Mouse (Mus musculus): ENCODE data around the gene Sebox. TPM values are rescaled to one million over a fixed set of nuclear protein-coding genes. Genes with fewer than 3 reads are reported as not detected.

Gene Sebox
- polyA plus RNA-seq, 1 experiment from 2014 or later: 0.12 TPM

DNA sequence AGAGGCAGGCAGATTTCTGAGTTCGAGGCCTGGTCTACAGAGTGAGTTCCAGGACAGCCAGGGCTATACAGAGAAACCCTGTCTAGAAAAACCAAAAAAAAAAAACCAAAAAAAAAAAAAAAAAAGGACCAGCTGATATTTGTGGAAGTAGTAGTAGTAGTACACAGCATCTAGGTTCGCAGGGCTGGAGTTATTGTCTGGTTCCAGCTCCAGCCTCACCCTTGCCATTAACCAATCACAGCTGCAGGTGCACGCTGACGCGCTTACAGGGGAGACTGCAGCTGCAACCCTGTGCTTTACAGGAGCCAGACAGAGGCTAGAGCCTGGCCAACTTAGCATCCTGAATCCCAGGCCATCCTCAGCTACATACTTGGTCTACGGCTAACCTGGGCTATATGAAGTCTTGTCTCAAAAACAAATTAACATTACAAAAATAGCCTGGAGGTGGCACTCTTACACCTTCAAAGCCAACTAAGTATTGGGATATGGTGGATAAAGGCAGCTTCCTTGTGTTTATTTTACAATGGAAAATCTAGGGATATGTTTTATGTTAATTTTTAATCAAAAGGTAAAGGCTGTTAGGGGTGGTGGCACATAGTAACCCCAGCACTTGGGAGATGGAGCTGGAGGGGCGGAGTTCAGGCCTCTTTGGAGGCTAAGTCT lies 41.3 kb downstream of the Sebox start:
- Histone ChIP-seq H3K27me3 (replicated peaks) (no peaks in the 10 kb centered on the region), H3K27ac (no peak overlapping the region), H3K9ac (no peak overlapping the region), H3K4me3 (no peak overlapping the region), H3K9me3 (replicated peaks) (no peaks in the 10 kb centered on the region), H3K36me3 (peaks cover 69% of the 10 kb centered on the region), H3K4me1 (peaks cover 42% of the 10 kb centered on the region), H3K4me2 (no peak overlapping the region)
- ATAC-seq: no peak
- WGBS (ENCODE audit: insufficient replicate concordance): 83% methylated on average over 7 of the region's 7 CpGs

GRCm38 (mm10) chr11:78545181-78545580 lies 41.9 kb downstream of the Sebox start:
- 39% methylated on average over 8 of the region's 8 CpGs for WGBS (ENCODE audit: insufficient replicate concordance)
- peaks cover 48% of the 10 kb centered on the region for H3K4me1 ChIP-seq
- H3K9ac ChIP-seq: no peak overlapping the region
- no peak for ATAC-seq
- no peaks in the 10 kb centered on the region for H3K27me3 ChIP-seq (replicated peaks)
- H3K4me2 ChIP-seq: no peak overlapping the region
- H3K36me3 ChIP-seq: peaks cover 63% of the 10 kb centered on the region
- H3K4me3 ChIP-seq: no peak overlapping the region
- no peaks in the 10 kb centered on the region for H3K9me3 ChIP-seq (replicated peaks)
- H3K27ac ChIP-seq: no peak overlapping the region

DNA sequence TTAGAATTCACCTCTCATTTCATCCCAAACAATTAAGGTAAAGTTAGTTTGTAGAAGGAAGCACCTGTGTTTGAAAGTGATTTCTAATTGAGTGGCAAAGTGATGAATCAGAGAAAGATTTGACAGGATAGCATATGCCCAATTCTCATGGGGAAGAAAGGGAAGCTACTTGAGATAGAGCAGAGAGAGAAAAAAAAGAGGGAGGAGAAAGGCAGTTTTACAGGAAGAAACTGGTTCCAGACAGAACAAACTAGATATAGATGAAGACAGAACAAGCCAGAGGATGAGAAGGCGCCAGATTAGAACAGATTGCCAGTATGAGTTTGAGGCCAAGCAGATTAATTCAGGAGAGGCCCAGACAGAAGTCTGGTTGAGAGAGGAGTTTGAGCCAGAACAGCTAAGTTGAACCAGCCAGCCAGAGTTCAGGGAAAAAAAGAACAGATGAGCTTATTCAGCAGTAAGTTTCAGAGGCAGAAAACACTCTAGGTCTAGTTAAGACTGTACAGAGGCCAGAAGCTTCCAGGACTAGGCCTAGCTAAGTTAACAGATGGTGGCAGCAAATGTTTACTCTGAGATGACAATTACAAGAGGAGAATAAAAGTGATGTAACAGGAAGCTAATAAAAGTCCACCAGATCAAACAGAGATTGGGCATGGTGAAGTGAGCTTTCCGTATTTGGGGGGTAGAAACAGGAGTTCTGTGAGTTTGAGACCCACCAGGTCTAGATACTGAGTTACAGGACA lies 44.6 kb downstream of the Sebox start:
- Histone ChIP-seq H3K36me3 (peaks cover 38% of the 10 kb centered on the region), H3K9me3 (replicated peaks) (no peaks in the 10 kb centered on the region), H3K27me3 (replicated peaks) (no peaks in the 10 kb centered on the region), H3K4me2 (peak overlapping the region; percentile 91), H3K27ac (peak overlapping the region; percentile 32; the same call in 1 of the 2 replicates), H3K4me1 (peaks cover 56% of the 10 kb centered on the region), H3K4me3 (no peak overlapping the region), H3K9ac (no peak overlapping the region)
- ATAC-seq: no peak
- 64% methylated on average over 2 of the region's 2 CpGs for WGBS (ENCODE audit: insufficient replicate concordance)

GRCm38 (mm10) chr11:78549491-78549987 lies 46.3 kb downstream of the Sebox start:
- no peak for ATAC-seq
- H3K9me3 ChIP-seq (replicated peaks): 0 out of 2 replicates have a peak, but pooled peaks cover 4% of the 10 kb centered on the region
- H3K9ac ChIP-seq: peak overlapping the region; percentile 84
- H3K27me3 ChIP-seq (replicated peaks): no peaks in the 10 kb centered on the region
- peak overlapping the region; percentile 83 for H3K4me3 ChIP-seq
- WGBS (ENCODE audit: insufficient replicate concordance): 3% methylated on average over 5 of the region's 5 CpGs
- H3K4me2 ChIP-seq: peak overlapping the region; percentile 91
- H3K4me1 ChIP-seq: peaks cover 56% of the 10 kb centered on the region
- peak overlapping the region; percentile 84 for H3K27ac ChIP-seq
- peaks cover 23% of the 10 kb centered on the region for H3K36me3 ChIP-seq

DNA sequence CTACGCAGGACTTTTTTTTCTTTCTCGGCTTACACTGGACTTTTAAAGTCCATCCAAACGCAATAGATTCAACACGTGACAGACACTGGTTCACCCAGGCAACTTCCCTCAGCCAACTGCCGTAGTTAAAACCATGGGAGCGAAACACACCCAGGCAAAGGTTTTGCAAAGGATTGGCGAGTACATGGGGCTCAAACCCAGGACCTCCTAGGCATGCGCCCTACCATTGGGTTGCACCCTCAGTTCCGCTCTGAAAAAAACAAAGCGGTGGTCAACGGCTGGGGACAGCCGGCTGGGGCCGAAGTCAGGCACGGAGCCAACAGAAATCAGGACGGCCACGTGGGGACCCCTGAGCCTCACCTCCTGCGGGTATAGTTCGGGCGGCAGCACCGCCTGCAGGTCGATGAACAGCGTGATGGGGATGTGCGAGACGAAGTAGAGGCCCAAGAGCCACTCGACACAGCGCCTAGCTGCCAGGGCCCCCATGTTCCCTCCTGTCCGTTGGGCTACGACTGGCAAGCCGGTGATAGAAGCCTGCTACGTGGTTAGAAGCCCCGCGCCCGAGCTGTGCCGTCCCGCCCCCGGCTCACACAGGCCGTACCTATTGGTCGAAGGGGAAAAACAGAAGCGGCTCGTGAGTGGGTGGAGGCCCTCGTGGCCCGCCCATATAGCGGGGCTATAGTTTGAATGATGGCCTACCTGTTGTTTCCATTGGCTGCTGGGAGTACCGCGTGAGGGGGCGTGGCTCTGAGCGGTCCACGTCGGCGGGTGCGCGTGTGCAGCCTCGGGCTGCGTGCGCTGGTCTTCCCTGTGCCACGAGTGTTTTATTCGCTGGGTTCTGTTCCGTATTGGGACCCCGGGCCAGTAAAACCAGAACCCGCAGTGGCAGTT lies 47.2 kb downstream of the Sebox start, which contains the start of gene Tmem97:
TSS of gene Tmem97 (minus strand) at position 610 of the 891 bp plus-strand sequence.
- peak within 1 kb of the TSS; percentile 84 for H3K9ac ChIP-seq
- peak within 1 kb of the TSS; percentile 83 for H3K4me3 ChIP-seq
- H3K4me2 ChIP-seq: peak within 1 kb of the TSS; percentile 91
- H3K4me1 ChIP-seq: peaks cover 53% of the 10 kb centered on the region
- peak within 1 kb of the TSS; percentile 84 for H3K27ac ChIP-seq
- H3K9me3 ChIP-seq (replicated peaks): 0 out of 2 replicates have a peak, but pooled peaks cover 4% of the 10 kb centered on the region
- ATAC-seq: peak; percentile 100
- H3K36me3 ChIP-seq: peaks cover 14% of the 10 kb centered on the region
- under 1% methylated on average over 60 of the region's 60 CpGs for WGBS (ENCODE audit: insufficient replicate concordance)
- H3K27me3 ChIP-seq (replicated peaks): no peaks in the 10 kb centered on the region

DNA sequence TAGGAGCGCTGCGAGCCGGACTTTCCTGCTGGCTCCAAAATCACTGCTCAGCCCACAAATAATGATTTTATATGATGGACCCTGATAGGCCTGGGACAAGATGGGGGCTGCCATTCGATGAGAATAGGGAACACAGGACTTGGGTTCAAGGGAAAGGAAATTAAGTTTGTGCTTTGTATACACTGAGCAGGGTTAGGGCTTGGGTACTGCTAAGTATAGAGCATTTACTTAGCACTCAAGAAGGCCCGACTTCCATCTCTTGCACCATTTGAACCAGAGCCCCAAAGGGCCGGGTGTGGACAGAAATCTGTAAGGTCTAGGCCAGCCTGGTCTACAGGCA lies 47.8 kb downstream of the Sebox start:
- peaks cover 8% of the 10 kb centered on the region; the same call in 1 of the 2 replicates for H3K36me3 ChIP-seq
- H3K4me3 ChIP-seq: peak overlapping the region; percentile 83
- H3K9me3 ChIP-seq (replicated peaks): 0 out of 2 replicates have a peak, but pooled peaks cover 4% of the 10 kb centered on the region
- peak overlapping the region; percentile 65 for H3K9ac ChIP-seq
- peak; percentile 7; the same call in 1 of the 2 replicates for ATAC-seq
- H3K27ac ChIP-seq: peak overlapping the region; percentile 67
- peaks cover 53% of the 10 kb centered on the region for H3K4me1 ChIP-seq
- WGBS (ENCODE audit: insufficient replicate concordance): 25% methylated on average over 6 of the region's 6 CpGs
- peak overlapping the region; percentile 91 for H3K4me2 ChIP-seq
- no peaks in the 10 kb centered on the region for H3K27me3 ChIP-seq (replicated peaks)

Other genes with a start within 250 kb of the Sebox start
- gene 2610507B11Rik, start 241.7 kb upstream of the Sebox start, polyA plus RNA-seq (2016; fragmentation: Nextera tagmentation; extraction: Ambion mirVana): 52.1 and 53.8 TPM in 2 replicates
- 0.22 and 0.23 TPM in 2 replicates for gene BC030499, start 212.6 kb upstream of the Sebox start, polyA plus RNA-seq (2016; fragmentation: Nextera tagmentation; extraction: Ambion mirVana)
- gene Spag5, start 201.9 kb upstream of the Sebox start, polyA plus RNA-seq (2016; fragmentation: Nextera tagmentation; extraction: Ambion mirVana): 38.6 and 40.0 TPM in 2 replicates
- 4.7 and 5.1 TPM in 2 replicates for gene Aldoc, start 180.5 kb upstream of the Sebox start, polyA plus RNA-seq (2016; fragmentation: Nextera tagmentation; extraction: Ambion mirVana)
- 40.8 and 42.6 TPM in 2 replicates for gene Pigs, start 175.0 kb upstream of the Sebox start, polyA plus RNA-seq (2016; fragmentation: Nextera tagmentation; extraction: Ambion mirVana)
- 46.5 and 50.4 TPM in 2 replicates for gene Unc119, start 160.0 kb upstream of the Sebox start, polyA plus RNA-seq (2016; fragmentation: Nextera tagmentation; extraction: Ambion mirVana)
- gene Foxn1, start 116.9 kb upstream of the Sebox start, polyA plus RNA-seq (2016; fragmentation: Nextera tagmentation; extraction: Ambion mirVana): not detected in 2 replicates
- 0.05 TPM in 1 of 2 replicates, not detected in the other for gene Slc13a2, start 81.2 kb upstream of the Sebox start, polyA plus RNA-seq (2016; fragmentation: Nextera tagmentation; extraction: Ambion mirVana)
- 5.7 and 6.3 TPM in 2 replicates for gene Slc46a1, start 37.8 kb upstream of the Sebox start, polyA plus RNA-seq (2016; fragmentation: Nextera tagmentation; extraction: Ambion mirVana)
- 0.25 and 0.38 TPM in 2 replicates for gene Sarm1, start 5.7 kb upstream of the Sebox start, polyA plus RNA-seq (2016; fragmentation: Nextera tagmentation; extraction: Ambion mirVana)
- gene Vtn, start 4.4 kb upstream of the Sebox start, polyA plus RNA-seq (2016; fragmentation: Nextera tagmentation; extraction: Ambion mirVana): 206 and 223 TPM in 2 replicates
- 40.6 and 41.7 TPM in 2 replicates for gene Tmem199, start 8.7 kb downstream of the Sebox start, polyA plus RNA-seq (2016; fragmentation: Nextera tagmentation; extraction: Ambion mirVana)
- 96.0 and 96.7 TPM in 2 replicates for gene Poldip2, start 8.7 kb downstream of the Sebox start, polyA plus RNA-seq (2016; fragmentation: Nextera tagmentation; extraction: Ambion mirVana)
- 22.3 and 22.6 TPM in 2 replicates for gene Tnfaip1, start 32.9 kb downstream of the Sebox start, polyA plus RNA-seq (2016; fragmentation: Nextera tagmentation; extraction: Ambion mirVana)
- gene Ift20, start 32.9 kb downstream of the Sebox start, polyA plus RNA-seq (2016; fragmentation: Nextera tagmentation; extraction: Ambion mirVana): 81.7 and 84.7 TPM in 2 replicates
- 111 and 128 TPM in 2 replicates for gene Tmem97, start 47.3 kb downstream of the Sebox start, polyA plus RNA-seq (2016; fragmentation: Nextera tagmentation; extraction: Ambion mirVana)
- 7.6 and 8.6 TPM in 2 replicates for gene Nlk, start 193.9 kb downstream of the Sebox start, polyA plus RNA-seq (2016; fragmentation: Nextera tagmentation; extraction: Ambion mirVana)
- gene Ccnq, start 248.3 kb downstream of the Sebox start, polyA plus RNA-seq (2016; fragmentation: Nextera tagmentation; extraction: Ambion mirVana): 30.3 and 32.4 TPM in 2 replicates

Measured in liver, embryonic 12.5 days (tissue).